Mouse (Mus musculus): ENCODE measurements around the gene Tsg101. TPM values are rescaled to one million over a fixed set of nuclear protein-coding genes. Genes with fewer than 3 reads are reported as not detected.
A peak's percentile ranks its signal among the peaks of the same experiment; 100 is the strongest.
"Not testable (repeated sequence)": the region's sequence is repeated elsewhere in the genome, so short reads cannot be mapped to it uniquely, and the experiment has no call there.

Gene Tsg101
- polyA plus RNA-seq, 1 experiment from 2014 or later = 185 TPM

DNA sequence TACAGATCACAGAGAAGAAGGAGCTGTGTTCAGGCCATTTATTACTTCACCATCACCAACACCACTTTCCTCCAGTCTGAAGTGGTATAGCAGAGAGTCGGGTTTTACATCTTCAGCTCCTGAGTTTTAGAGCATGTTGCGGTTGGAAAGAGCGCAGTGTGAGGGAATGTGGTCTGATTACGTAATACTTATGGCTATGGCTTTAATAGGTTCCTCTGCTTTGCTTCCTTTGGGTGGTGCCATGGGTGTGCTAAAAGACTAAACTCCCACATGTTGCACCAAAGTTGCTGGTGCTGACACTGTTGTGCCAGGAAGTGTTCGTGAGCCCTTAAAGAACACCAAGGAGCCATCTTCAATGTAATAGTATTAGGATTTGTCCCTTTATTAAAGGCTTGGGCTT, 8.5 kb upstream of the Tsg101 start:
- 97% methylated on average over 5 of the region's 5 CpGs for WGBS
- no peak overlapping the region for H3K4me3 ChIP-seq
- peaks cover 43% of the 10 kb centered on the region for H3K36me3 ChIP-seq
- no peak for ATAC-seq (ENCODE audit: insufficient number of reproducible peaks, low FRiP score)
- H3K9me3 ChIP-seq (replicated peaks) = no peaks in the 10 kb centered on the region
- no peaks in the 10 kb centered on the region for H3K27me3 ChIP-seq (replicated peaks)
- H3K4me2 ChIP-seq = no peak overlapping the region
- H3K27ac ChIP-seq (ENCODE audit: poor library complexity, severe bottlenecking) = no peak overlapping the region
- H3K9ac ChIP-seq = no peak overlapping the region
- no peaks in the 10 kb centered on the region for H3K4me1 ChIP-seq (replicated peaks)

DNA sequence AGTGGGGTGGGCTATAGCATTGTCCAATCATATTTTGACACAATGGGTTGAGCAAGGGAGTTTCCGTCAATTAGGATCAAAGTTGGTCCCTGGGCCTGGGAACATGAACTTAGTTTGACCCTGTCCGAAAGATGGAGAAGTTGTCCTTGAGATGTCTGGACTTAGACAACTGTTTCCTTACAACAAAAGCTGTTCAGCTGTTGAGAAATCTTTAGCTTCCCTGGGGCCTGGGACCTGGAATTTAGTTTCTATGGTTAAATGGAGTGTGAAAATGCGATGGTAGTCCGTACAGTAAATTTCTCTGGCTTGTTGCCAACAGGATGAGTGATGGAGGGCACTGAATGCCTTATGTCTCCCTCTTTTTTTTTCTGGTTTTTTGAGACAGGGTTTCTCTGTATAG, 2.3 kb upstream of the Tsg101 start:
- ATAC-seq (ENCODE audit: insufficient number of reproducible peaks, low FRiP score) = no peak
- peaks cover 20% of the 10 kb centered on the region for H3K4me1 ChIP-seq (replicated peaks)
- H3K4me3 ChIP-seq = no peak overlapping the region
- no peak overlapping the region for H3K27ac ChIP-seq (ENCODE audit: poor library complexity, severe bottlenecking)
- 80% methylated on average over 4 of the region's 4 CpGs for WGBS
- H3K9me3 ChIP-seq (replicated peaks) = no peaks in the 10 kb centered on the region
- H3K36me3 ChIP-seq = peaks cover 10% of the 10 kb centered on the region
- no peak overlapping the region for H3K4me2 ChIP-seq
- no peaks in the 10 kb centered on the region for H3K27me3 ChIP-seq (replicated peaks)
- no peak overlapping the region for H3K9ac ChIP-seq

DNA sequence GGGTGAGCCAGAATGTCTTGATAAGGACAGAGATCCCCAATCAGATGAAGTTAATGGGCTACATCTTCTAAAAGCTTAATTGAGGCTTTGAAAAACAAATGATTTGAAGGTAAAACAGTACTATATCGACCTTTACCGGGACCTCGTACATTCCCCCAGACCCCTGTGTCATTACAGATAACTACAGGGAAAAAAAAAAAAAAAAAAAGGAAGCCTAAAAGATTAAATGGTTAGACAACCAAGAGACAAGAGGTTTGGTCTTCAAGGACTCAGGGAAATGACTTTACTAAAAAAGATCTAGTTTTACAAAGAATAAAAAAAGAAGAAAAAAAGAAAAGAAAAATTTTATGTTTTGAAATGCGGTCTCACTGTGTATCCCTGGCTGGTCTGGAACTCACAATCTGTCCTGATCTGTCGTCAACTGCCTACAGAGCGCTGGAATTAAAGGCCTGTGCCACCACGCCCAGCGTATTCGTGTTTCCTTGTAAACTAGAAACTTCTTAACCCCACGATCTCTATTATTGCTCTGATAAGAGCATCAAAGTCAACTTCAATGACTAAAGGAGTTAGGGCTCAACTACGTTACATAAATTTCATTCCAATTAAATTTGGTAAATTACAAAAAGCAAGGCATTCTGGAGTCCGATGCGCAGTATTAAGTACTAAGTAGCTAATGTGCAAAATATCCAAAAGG, 944 bp downstream of the Tsg101 start:
- Histone ChIP-seq H3K9ac (peak overlapping the region; percentile 78), H3K9me3 (replicated peaks) (no peaks in the 10 kb centered on the region), H3K27ac (ENCODE audit: poor library complexity, severe bottlenecking) (peak overlapping the region; percentile 87), H3K4me1 (replicated peaks) (peaks cover 28% of the 10 kb centered on the region), H3K27me3 (replicated peaks) (no peaks in the 10 kb centered on the region), H3K4me2 (peak overlapping the region; percentile 68), H3K36me3 (peaks cover 13% of the 10 kb centered on the region), H3K4me3 (peak overlapping the region; percentile 59)
- 9% methylated on average over 13 of the region's 13 CpGs for WGBS
- ATAC-seq (ENCODE audit: insufficient number of reproducible peaks, low FRiP score) = no peak

DNA sequence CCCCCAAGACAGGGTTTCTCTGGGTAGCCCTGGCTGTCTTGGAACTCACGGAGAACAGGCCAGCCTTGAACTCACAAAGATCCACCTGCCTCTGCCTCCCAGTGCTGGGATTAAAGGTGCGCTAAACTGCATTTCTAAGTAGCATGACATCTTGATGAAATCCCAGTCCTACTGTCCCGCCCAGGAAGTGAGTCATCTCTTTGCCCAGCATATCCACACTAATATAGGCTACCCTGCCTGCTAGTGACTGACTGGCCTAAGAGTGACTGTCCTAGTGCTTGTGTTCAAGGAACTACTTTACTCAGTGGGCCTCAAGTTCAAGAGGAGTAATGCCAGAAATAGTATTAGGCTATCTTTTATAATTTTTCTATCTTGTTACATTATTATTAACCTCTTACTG, 3.4 kb downstream of the Tsg101 start:
- Histone ChIP-seq H3K36me3 (peaks cover 33% of the 10 kb centered on the region), H3K4me1 (replicated peaks) (peaks cover 28% of the 10 kb centered on the region), H3K9ac (no peak overlapping the region), H3K27me3 (replicated peaks) (no peaks in the 10 kb centered on the region), H3K9me3 (replicated peaks) (no peaks in the 10 kb centered on the region), H3K4me3 (no peak overlapping the region), H3K27ac (ENCODE audit: poor library complexity, severe bottlenecking) (no peak overlapping the region), H3K4me2 (no peak overlapping the region)
- ATAC-seq (ENCODE audit: insufficient number of reproducible peaks, low FRiP score) = no peak
- WGBS = 88% methylated on average over 3 of the region's 3 CpGs

DNA sequence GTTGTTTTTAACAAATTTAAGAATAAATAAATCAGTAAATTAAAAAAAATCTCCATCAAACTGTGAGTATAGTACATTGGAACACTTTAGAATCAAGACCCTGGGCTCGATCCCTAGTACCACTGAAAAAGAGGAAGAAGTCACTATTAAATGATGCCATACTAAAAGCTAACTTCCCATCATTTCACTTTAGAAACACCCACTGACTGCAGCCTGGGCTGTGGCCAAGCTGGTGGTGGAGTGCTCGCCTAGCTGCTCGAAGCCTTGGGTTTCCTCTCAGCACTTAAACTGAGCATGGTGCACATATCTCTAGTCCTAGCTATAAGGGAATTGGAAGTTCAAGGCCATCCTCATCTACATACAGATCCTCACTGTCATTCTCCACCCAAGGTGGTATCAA, 8.5 kb downstream of the Tsg101 start:
- H3K9me3 ChIP-seq (replicated peaks) = no peaks in the 10 kb centered on the region
- no peak overlapping the region for H3K4me2 ChIP-seq
- WGBS = 94% methylated on average over 3 of the region's 3 CpGs
- H3K27ac ChIP-seq (ENCODE audit: poor library complexity, severe bottlenecking) = no peak overlapping the region
- H3K9ac ChIP-seq = no peak overlapping the region
- H3K36me3 ChIP-seq = peaks cover 72% of the 10 kb centered on the region
- peaks cover under 1% of the 10 kb centered on the region; the same call in 1 of the 2 replicates for H3K4me1 ChIP-seq (replicated peaks)
- no peaks in the 10 kb centered on the region for H3K27me3 ChIP-seq (replicated peaks)
- no peak overlapping the region for H3K4me3 ChIP-seq
- ATAC-seq (ENCODE audit: insufficient number of reproducible peaks, low FRiP score) = no peak

DNA sequence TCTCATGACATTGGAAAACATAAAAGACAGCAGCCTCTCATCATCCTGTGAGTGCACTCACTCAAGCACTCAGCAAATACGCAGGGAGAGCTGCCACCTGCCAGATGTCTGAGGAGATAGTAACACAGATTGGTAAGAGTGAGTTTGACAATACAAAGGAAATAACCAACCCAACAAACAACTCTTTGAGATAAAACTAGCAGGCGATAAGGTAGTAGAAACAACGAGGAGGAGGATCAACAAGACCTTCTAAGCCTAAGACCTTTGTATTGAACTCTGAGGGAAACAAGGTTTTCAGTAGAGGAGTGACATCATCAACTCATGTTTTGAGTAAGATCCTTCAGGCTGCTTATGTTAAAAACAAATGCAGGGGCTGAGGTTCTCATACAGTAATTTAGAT, 20.4 kb downstream of the Tsg101 start:
- peaks cover 1% of the 10 kb centered on the region; the same call in 1 of the 2 replicates for H3K4me1 ChIP-seq (replicated peaks)
- H3K4me2 ChIP-seq = no peak overlapping the region
- 64% methylated on average over 3 of the region's 3 CpGs for WGBS
- H3K9ac ChIP-seq = no peak overlapping the region
- H3K27me3 ChIP-seq (replicated peaks) = no peaks in the 10 kb centered on the region
- no peaks in the 10 kb centered on the region for H3K9me3 ChIP-seq (replicated peaks)
- H3K4me3 ChIP-seq = no peak overlapping the region
- ATAC-seq (ENCODE audit: insufficient number of reproducible peaks, low FRiP score) = no peak
- H3K36me3 ChIP-seq = peaks cover 68% of the 10 kb centered on the region
- H3K27ac ChIP-seq (ENCODE audit: poor library complexity, severe bottlenecking) = no peak overlapping the region

DNA sequence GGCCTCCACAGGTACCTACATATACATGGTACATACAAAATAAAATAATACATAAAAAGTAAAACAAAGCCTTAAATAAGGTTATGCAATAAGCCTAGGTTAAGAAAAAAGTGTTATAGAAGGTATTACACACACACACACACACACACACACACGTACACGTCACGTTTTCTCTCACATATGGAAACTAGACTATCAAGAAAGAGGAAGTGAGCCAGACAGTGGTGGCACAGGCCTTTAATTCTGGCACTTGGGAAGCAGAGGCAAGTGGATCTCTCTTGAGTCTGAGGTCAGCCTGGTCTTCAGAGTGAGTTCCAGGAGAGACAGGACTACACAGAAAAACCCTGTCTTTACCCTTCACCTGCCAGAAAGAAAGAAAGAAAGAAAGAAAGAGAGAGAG, 24.3 kb downstream of the Tsg101 start:
- Histone ChIP-seq H3K4me3 (no peak overlapping the region), H3K27me3 (replicated peaks) (no peaks in the 10 kb centered on the region), H3K36me3 (peaks cover 84% of the 10 kb centered on the region), H3K27ac (ENCODE audit: poor library complexity, severe bottlenecking) (no peak overlapping the region), H3K9me3 (replicated peaks) (no peaks in the 10 kb centered on the region), H3K9ac (no peak overlapping the region), H3K4me2 (no peak overlapping the region), H3K4me1 (replicated peaks) (no peaks in the 10 kb centered on the region; the same call in 1 of the 2 replicates)
- no peak for ATAC-seq (ENCODE audit: insufficient number of reproducible peaks, low FRiP score)
- WGBS = 77% methylated on average over 3 of the region's 3 CpGs

DNA sequence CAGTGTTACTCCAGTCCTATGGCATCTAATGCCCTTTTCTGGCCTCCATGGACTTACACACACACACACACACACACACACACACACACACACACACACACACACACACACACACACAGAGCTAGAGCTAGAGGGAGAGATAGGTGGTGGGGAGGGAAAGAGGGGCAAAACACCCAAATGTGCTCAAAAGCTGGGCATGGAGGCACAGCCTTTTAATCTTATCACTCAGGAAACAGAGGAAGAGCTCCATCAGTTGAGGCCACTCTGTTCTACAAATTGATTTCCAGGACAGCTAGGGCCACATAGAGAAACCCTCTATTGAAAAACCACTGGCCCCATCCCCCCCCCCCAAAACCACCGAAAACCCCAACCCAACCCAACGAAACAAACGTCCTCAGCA, 36.5 kb downstream of the Tsg101 start:
- no peak for ATAC-seq (ENCODE audit: insufficient number of reproducible peaks, low FRiP score)
- Histone ChIP-seq H3K27me3 (replicated peaks) (no peaks in the 10 kb centered on the region), H3K4me3 (no peak overlapping the region), H3K9ac (no peak overlapping the region), H3K4me1 (replicated peaks) (0 out of 2 replicates have a peak, but pooled peaks cover 3% of the 10 kb centered on the region), H3K4me2 (no peak overlapping the region), H3K36me3 (peaks cover 39% of the 10 kb centered on the region), H3K9me3 (replicated peaks) (no peaks in the 10 kb centered on the region), H3K27ac (ENCODE audit: poor library complexity, severe bottlenecking) (no peak overlapping the region)
- 71% methylated on average over 3 of the region's 3 CpGs for WGBS

DNA sequence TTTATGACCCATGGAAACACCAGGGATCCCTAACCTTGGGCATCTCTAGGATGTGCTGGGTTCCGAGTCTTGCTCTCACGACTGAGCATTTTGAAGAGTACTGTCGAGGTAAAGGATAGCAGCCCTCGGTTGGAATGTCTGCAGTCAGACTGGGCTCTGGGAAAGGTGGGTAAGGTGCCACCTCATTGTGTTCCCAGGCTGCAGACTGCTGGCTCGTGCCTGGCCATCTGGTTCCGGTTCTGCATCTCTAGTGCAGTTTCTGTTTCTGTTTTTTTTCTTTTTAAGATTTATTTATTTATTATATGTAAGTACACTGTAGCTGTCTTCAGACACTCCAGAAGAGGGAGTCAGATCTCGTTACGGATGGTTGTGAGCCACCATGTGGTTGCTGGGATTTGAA, 37.8 kb downstream of the Tsg101 start:
- H3K4me2 ChIP-seq; ATAC-seq (ENCODE audit: insufficient number of reproducible peaks, low FRiP score); H3K27me3 ChIP-seq (replicated peaks); H3K9me3 ChIP-seq (replicated peaks); H3K9ac ChIP-seq; H3K4me1 ChIP-seq (replicated peaks); H3K4me3 ChIP-seq; H3K27ac ChIP-seq (ENCODE audit: poor library complexity, severe bottlenecking): not testable (repeated sequence)
- H3K36me3 ChIP-seq = peaks cover 26% of the 10 kb centered on the region
- 81% methylated on average over 8 of the region's 8 CpGs for WGBS

DNA sequence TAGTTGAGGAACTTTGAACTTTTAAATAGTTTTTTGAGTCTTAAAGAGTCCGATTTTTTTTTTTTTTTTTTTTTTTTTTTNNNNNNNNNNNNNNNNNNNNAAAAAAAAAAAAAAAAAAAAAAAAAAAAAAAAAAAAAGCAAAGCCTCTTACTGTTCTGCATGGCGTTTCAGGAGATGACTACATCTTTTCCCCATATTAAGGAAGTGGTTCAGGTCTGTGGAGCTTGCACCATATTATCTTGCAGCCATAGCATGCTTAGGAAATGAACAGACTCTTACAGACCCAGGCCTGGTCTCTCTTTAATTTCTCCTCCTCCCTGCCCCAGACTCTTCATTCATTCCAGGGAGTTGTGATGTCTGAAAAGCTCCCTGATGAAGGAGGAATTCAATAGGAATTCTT, 38.8 kb downstream of the Tsg101 start:
- no peak overlapping the region for H3K27ac ChIP-seq (ENCODE audit: poor library complexity, severe bottlenecking)
- H3K9ac ChIP-seq = no peak overlapping the region
- H3K4me1 ChIP-seq (replicated peaks) = 0 out of 2 replicates have a peak, but pooled peaks cover 3% of the 10 kb centered on the region
- H3K27me3 ChIP-seq (replicated peaks) = no peaks in the 10 kb centered on the region
- H3K4me2 ChIP-seq = no peak overlapping the region
- no peak overlapping the region for H3K4me3 ChIP-seq
- 85% methylated on average over 2 of the region's 2 CpGs for WGBS
- no peaks in the 10 kb centered on the region for H3K9me3 ChIP-seq (replicated peaks)
- H3K36me3 ChIP-seq = peaks cover 16% of the 10 kb centered on the region
- no peak for ATAC-seq (ENCODE audit: insufficient number of reproducible peaks, low FRiP score)

DNA sequence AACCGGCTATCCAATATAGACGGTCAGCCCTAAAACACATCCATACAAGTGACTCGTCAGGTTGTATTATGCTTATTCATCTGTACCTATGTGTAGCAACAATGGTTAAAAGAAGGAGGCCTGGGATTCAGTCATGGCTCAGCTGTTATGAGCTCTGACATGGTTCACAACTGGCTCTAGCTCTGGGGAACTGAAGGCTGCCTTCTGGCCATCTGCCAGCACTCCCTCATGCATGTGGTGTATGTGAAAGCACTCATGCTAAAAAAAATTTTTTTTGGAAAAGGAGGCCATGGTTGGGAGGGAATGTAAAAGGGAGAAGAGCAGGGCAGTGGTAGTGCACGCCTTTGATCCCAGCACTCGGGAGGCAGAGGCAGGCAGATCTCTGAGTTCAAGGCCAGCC, 39.9 kb downstream of the Tsg101 start:
- no peaks in the 10 kb centered on the region for H3K27me3 ChIP-seq (replicated peaks)
- H3K4me1 ChIP-seq (replicated peaks) = 0 out of 2 replicates have a peak, but pooled peaks cover 3% of the 10 kb centered on the region
- no peak overlapping the region for H3K9ac ChIP-seq
- H3K4me3 ChIP-seq = no peak overlapping the region
- ATAC-seq (ENCODE audit: insufficient number of reproducible peaks, low FRiP score) = no peak
- peaks cover 5% of the 10 kb centered on the region for H3K36me3 ChIP-seq
- no peak overlapping the region for H3K27ac ChIP-seq (ENCODE audit: poor library complexity, severe bottlenecking)
- no peak overlapping the region for H3K4me2 ChIP-seq
- WGBS = 92% methylated on average over 5 of the region's 5 CpGs
- H3K9me3 ChIP-seq (replicated peaks) = no peaks in the 10 kb centered on the region

DNA sequence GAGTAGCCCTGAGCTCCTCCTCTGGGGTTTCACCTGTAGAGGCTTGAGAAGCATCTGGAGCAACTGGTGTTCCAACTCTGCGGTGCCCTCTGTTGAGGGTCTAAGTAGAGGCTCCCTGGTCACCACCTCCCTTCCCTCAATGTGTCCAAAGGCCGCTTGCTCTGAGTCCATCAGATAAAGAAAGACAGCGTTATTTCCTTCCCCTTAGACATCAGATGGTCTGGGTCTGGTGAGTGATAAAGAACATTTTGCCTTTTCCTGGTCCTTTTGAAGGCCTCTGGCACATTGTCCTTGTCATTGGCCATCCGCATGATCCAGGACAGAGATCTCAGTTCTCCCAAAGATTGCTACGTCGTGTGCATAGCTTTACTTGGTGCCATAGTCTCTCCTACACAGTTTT, 42.5 kb downstream of the Tsg101 start:
- Histone ChIP-seq H3K4me3 (no peak overlapping the region), H3K4me1 (replicated peaks) (no peaks in the 10 kb centered on the region), H3K4me2 (no peak overlapping the region), H3K27me3 (replicated peaks) (no peaks in the 10 kb centered on the region), H3K27ac (ENCODE audit: poor library complexity, severe bottlenecking) (no peak overlapping the region), H3K36me3 (no peaks in the 10 kb centered on the region), H3K9me3 (replicated peaks) (no peaks in the 10 kb centered on the region), H3K9ac (no peak overlapping the region)
- ATAC-seq (ENCODE audit: insufficient number of reproducible peaks, low FRiP score) = no peak
- WGBS = 65% methylated on average over 6 of the region's 6 CpGs

Data from heart, embryonic 12.5 days (tissue).